Mouse (Mus musculus) MN1 (cell line): ENCODE results near the gene Nipal1.

Source experiments
- DNase-seq: peaks from one replicate; pipeline ENCODE4 v3.0.0-alpha.2; 2016; ENCODE audit warnings: low spot score

The Nipal1 gene

GRCm38 (mm10) chr5:72665281-72665680, 17.7 kb downstream of the Nipal1 start:
- DNase-seq: peak; percentile 22

- no peak for DNase-seq
These were observed 18.8 kb downstream of the Nipal1 start for GRCm38 (mm10) chr5:72666428-72666827.

GRCm38 (mm10) chr5:72668351-72668750, 20.8 kb downstream of the Nipal1 start:
- DNase-seq: no peak

GRCm38 (mm10) chr5:72671017-72671699, 23.6 kb downstream of the Nipal1 start:
- DNase-seq: no peak

- DNase-seq: no peak
These were observed 27.5 kb downstream of the Nipal1 start for GRCm38 (mm10) chr5:72674994-72675542.

- DNase-seq: no peak
These were observed 33.9 kb downstream of the Nipal1 start for GRCm38 (mm10) chr5:72681451-72681850.

- DNase-seq: no peak
These were observed 42.0 kb downstream of the Nipal1 start for GRCm38 (mm10) chr5:72689556-72689955.

GRCm38 (mm10) chr5:72690516-72690915, 42.9 kb downstream of the Nipal1 start:
- DNase-seq: no peak

- no peak for DNase-seq
These were observed 47.1 kb downstream of the Nipal1 start for GRCm38 (mm10) chr5:72694684-72695083.

GRCm38 (mm10) chr5:72696491-72696890, 48.9 kb downstream of the Nipal1 start:
- no peak for DNase-seq

GRCm38 (mm10) chr5:72698343-72698742, 50.7 kb downstream of the Nipal1 start:
- no peak for DNase-seq

GRCm38 (mm10) chr5:72698818-72699499, 51.4 kb downstream of the Nipal1 start:
- DNase-seq: no peak

GRCm38 (mm10) chr5:72699500-72699818, 51.9 kb downstream of the Nipal1 start:
- no peak for DNase-seq

GRCm38 (mm10) chr5:72702202-72702601, 54.6 kb downstream of the Nipal1 start:
- DNase-seq: no peak

- no peak for DNase-seq
These were observed 58.5 kb downstream of the Nipal1 start for GRCm38 (mm10) chr5:72706095-72706494.

- DNase-seq: no peak
These were observed 59.1 kb downstream of the Nipal1 start for GRCm38 (mm10) chr5:72706722-72707121.

GRCm38 (mm10) chr5:72709451-72709850, 61.9 kb downstream of the Nipal1 start:
- DNase-seq: no peak

- no peak for DNase-seq
These were observed 62.4 kb downstream of the Nipal1 start for GRCm38 (mm10) chr5:72709976-72710375.

- peak; percentile 49 for DNase-seq
These were observed 63.1 kb downstream of the Nipal1 start for GRCm38 (mm10) chr5:72710572-72711278.

GRCm38 (mm10) chr5:72720587-72720986, 73.0 kb downstream of the Nipal1 start:
- no peak for DNase-seq
